Mouse (Mus musculus): Measurements from ENCODE around the gene Tas2r119. TPM values are rescaled to one million over a fixed set of nuclear protein-coding genes. Genes with fewer than 3 reads are reported as not detected.

The Tas2r119 gene
- polyA plus RNA-seq, 1 experiment from 2014 or later, result not detected

DNA sequence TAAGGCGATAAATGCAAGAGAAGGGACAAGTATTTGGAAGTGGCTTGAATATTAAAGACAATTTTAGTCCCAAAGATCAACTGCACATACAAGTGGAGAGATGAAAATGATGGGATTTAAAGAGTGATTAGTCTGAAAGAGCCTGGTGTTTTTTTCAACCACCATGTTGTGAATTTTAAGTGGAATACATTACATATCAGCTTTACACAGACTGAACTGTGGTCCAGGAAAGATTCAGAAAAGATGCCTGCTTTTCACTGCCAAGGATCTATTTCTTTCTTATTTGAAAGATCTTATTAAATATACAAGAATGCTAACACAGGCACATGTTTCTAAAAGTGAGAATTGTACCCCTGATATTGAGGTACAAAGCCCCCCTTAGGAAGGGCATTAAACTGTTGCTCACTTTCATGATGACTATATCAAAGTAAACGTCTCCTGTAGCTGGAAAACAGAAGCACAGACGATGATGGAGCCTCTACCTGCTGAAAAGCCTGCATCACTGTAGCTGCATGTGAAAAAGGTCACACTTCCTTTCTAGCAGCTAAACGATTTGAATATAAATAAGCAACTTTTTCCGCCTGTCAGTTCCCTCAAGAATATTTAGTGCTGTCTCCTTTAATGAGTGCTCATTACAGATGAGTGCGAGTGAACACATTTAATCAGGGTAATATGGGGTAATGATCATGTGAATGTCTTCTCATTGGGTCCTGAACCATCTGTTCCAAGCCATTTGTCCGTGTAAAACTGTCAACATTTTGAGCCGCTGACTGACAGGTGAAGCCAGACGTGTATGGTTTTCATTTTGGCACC lies 4.7 kb upstream of the Tas2r119 start:
- 60% methylated on average over 9 of the region's 9 CpGs for WGBS
- no peak overlapping the region for H3K4me2 ChIP-seq (replicated peaks; ENCODE audit: low read depth, low read length)
- ATAC-seq (ENCODE audit: low FRiP score) (no peak), DNase-seq (ENCODE audit: low spot score) (no peak)
- no peaks in the 10 kb centered on the region for H3K36me3 ChIP-seq (ENCODE audit: control insufficient read depth, insufficient read depth, low read length)
- no peaks in the 10 kb centered on the region for H3K4me1 ChIP-seq (replicated peaks; ENCODE audit: control insufficient read depth, insufficient read depth, low read length)
- H3K27me3 ChIP-seq (ENCODE audit: control insufficient read depth, insufficient read depth, low read length), result no peaks in the 10 kb centered on the region
- no peak overlapping the region for H3K27ac ChIP-seq (ENCODE audit: low read depth, low read length)
- H3K9me3 ChIP-seq (ENCODE audit: control insufficient read depth, low read length), result no peaks in the 10 kb centered on the region
- no peak overlapping the region for H3K9ac ChIP-seq (ENCODE audit: low read depth, low read length)
- H3K4me3 ChIP-seq (ENCODE audit: low read depth, low read length), result no peak overlapping the region

DNA sequence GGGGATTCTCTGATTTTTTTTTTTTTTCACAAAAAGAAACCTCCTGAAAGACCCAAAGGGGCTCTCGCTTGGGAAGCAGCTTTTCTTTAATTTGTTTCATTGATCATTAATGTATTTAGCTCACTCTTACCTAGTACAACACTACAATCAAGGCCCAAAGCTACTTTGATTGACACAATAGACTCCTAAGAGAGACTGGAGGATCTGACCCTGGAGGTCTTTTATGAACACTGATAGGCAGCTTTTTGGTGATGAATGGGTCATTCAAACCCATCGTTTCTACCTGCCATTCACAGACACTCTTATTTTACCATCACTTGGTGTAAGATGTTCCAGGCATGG lies 4.1 kb upstream of the Tas2r119 start:
- no peaks in the 10 kb centered on the region for H3K27me3 ChIP-seq (ENCODE audit: control insufficient read depth, insufficient read depth, low read length)
- ATAC-seq (ENCODE audit: low FRiP score) (no peak), DNase-seq (ENCODE audit: low spot score) (no peak)
- H3K9ac ChIP-seq (ENCODE audit: low read depth, low read length), result no peak overlapping the region
- H3K4me3 ChIP-seq (ENCODE audit: low read depth, low read length), result no peak overlapping the region
- 69% methylated on average over 2 of the region's 2 CpGs for WGBS
- H3K9me3 ChIP-seq (ENCODE audit: control insufficient read depth, low read length), result no peaks in the 10 kb centered on the region
- no peak overlapping the region for H3K4me2 ChIP-seq (replicated peaks; ENCODE audit: low read depth, low read length)
- H3K4me1 ChIP-seq (replicated peaks; ENCODE audit: control insufficient read depth, insufficient read depth, low read length), result no peaks in the 10 kb centered on the region
- no peak overlapping the region for H3K27ac ChIP-seq (ENCODE audit: low read depth, low read length)
- no peaks in the 10 kb centered on the region for H3K36me3 ChIP-seq (ENCODE audit: control insufficient read depth, insufficient read depth, low read length)

DNA sequence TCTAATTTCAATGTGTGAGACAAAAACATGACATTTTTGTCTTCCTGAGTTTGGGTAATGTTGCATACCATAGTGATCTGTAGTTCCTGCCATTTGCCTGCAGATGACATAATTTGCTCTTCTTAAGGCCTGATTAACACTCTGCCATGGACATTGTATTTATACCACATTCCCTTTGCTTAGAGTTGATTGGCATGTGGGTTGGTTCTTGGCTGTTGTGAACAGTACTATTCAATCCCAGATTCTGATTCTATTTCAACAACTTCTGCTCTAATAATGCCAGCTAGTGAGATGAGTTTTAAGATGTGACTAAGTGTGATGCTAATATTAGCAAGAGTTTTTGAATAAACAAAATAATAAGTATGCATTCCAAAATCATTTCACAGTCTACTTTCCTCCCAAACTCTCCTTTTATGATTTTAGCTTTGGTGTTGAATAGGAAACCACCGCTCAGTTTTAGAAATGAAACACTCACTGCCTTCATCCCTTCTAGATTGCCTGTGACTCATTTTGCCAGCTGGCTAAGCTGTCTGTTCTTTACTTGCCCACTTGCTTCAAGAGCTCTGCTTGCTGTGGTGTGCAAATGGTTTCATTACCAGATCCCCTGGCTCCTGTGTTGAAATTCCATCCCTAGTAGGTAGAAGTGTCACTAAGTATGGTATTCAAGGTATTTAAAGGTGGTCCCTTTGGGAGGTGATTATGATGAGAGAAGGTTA lies 3.1 kb downstream of the Tas2r119 start:
- Histone ChIP-seq H3K27ac (ENCODE audit: low read depth, low read length) (no peak overlapping the region), H3K9ac (ENCODE audit: low read depth, low read length) (no peak overlapping the region), H3K9me3 (ENCODE audit: control insufficient read depth, low read length) (no peaks in the 10 kb centered on the region), H3K4me1 (replicated peaks; ENCODE audit: control insufficient read depth, insufficient read depth, low read length) (no peaks in the 10 kb centered on the region), H3K4me3 (ENCODE audit: low read depth, low read length) (no peak overlapping the region), H3K27me3 (ENCODE audit: control insufficient read depth, insufficient read depth, low read length) (no peaks in the 10 kb centered on the region), H3K36me3 (ENCODE audit: control insufficient read depth, insufficient read depth, low read length) (no peaks in the 10 kb centered on the region), H3K4me2 (replicated peaks; ENCODE audit: low read depth, low read length) (no peak overlapping the region)
- no peak for DNase-seq (ENCODE audit: low spot score)
- WGBS, result 93% methylated on average over 1 of the region's 1 CpGs
- ATAC-seq (ENCODE audit: low FRiP score), result no peak

DNA sequence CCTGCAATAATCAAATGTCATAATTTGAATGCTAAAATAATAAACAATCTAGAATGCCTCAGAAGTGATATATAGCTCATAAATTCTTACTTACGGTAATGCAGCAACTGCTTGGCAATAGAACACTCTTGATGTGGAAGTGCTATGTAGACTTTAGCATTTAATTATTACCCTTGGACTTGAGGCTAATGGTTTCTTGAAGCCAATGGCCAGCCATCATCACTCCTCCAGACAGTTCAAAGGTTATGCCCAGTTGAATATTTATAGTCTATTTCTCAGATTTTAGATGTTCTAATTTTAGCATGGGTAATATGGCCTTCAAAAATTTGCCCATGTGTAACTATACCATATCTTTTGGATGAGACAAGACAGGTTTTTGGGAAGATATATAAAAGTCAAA lies 4.9 kb downstream of the Tas2r119 start:
- WGBS, result 97% methylated on average over 1 of the region's 1 CpGs
- Histone ChIP-seq H3K27me3 (ENCODE audit: control insufficient read depth, insufficient read depth, low read length) (no peaks in the 10 kb centered on the region), H3K4me3 (ENCODE audit: low read depth, low read length) (no peak overlapping the region), H3K4me2 (replicated peaks; ENCODE audit: low read depth, low read length) (no peak overlapping the region), H3K27ac (ENCODE audit: low read depth, low read length) (no peak overlapping the region), H3K36me3 (ENCODE audit: control insufficient read depth, insufficient read depth, low read length) (no peaks in the 10 kb centered on the region), H3K4me1 (replicated peaks; ENCODE audit: control insufficient read depth, insufficient read depth, low read length) (no peaks in the 10 kb centered on the region), H3K9me3 (ENCODE audit: control insufficient read depth, low read length) (no peaks in the 10 kb centered on the region), H3K9ac (ENCODE audit: low read depth, low read length) (no peak overlapping the region)
- DNase-seq (ENCODE audit: low spot score), result no peak
- ATAC-seq (ENCODE audit: low FRiP score), result no peak

DNA sequence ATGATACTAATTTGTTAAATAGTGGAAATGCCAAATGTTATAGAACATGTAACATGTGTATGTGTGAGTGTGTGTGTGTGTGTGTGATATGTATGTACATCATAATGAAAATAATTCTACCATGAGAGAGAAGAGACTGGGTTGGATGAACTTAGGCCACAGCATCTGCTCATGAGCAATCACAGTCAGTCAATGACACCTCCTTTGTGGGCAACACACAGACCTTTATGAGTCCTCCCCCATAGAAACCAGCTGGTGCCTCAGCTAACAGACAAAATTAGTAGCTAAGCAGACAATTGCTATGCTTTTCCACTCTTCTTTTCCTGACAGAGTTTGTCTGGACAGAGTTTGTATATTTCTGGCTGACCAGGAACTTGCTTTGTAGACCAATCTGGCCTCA lies 7.9 kb downstream of the Tas2r119 start:
- Histone ChIP-seq H3K4me3 (ENCODE audit: low read depth, low read length) (no peak overlapping the region), H3K4me2 (replicated peaks; ENCODE audit: low read depth, low read length) (no peak overlapping the region), H3K27ac (ENCODE audit: low read depth, low read length) (no peak overlapping the region), H3K36me3 (ENCODE audit: control insufficient read depth, insufficient read depth, low read length) (no peaks in the 10 kb centered on the region), H3K9ac (ENCODE audit: low read depth, low read length) (no peak overlapping the region), H3K4me1 (replicated peaks; ENCODE audit: control insufficient read depth, insufficient read depth, low read length) (no peaks in the 10 kb centered on the region), H3K27me3 (ENCODE audit: control insufficient read depth, insufficient read depth, low read length) (no peaks in the 10 kb centered on the region), H3K9me3 (ENCODE audit: control insufficient read depth, low read length) (no peaks in the 10 kb centered on the region)
- ATAC-seq (ENCODE audit: low FRiP score) (no peak), DNase-seq (ENCODE audit: low spot score) (no peak)

DNA sequence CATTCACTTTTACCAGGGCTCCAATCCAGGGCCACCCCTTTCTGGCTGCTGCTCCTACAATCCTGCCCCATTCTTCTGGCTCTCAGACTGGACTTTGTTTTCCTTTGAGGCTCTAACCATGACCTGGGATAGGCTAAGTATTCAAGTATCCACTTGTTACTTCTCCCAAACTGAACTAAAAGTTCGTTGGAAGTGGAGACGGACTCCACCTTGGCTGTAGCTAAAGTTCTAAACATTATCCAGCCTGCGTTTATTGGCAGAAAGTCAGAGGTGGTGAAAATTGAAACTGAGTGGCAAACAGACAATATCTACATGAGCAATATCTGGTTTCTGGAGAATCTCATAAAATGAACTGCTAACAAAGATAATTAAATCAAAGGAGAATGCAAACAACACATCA lies 12.8 kb downstream of the Tas2r119 start:
- Histone ChIP-seq H3K4me3 (ENCODE audit: low read depth, low read length) (no peak overlapping the region), H3K36me3 (ENCODE audit: control insufficient read depth, insufficient read depth, low read length) (no peaks in the 10 kb centered on the region), H3K27me3 (ENCODE audit: control insufficient read depth, insufficient read depth, low read length) (no peaks in the 10 kb centered on the region), H3K4me1 (replicated peaks; ENCODE audit: control insufficient read depth, insufficient read depth, low read length) (no peaks in the 10 kb centered on the region), H3K9me3 (ENCODE audit: control insufficient read depth, low read length) (no peaks in the 10 kb centered on the region), H3K9ac (ENCODE audit: low read depth, low read length) (no peak overlapping the region), H3K4me2 (replicated peaks; ENCODE audit: low read depth, low read length) (no peak overlapping the region), H3K27ac (ENCODE audit: low read depth, low read length) (no peak overlapping the region)
- ATAC-seq (ENCODE audit: low FRiP score) (no peak), DNase-seq (ENCODE audit: low spot score) (no peak)
- WGBS, result 90% methylated on average over 3 of the region's 3 CpGs

DNA sequence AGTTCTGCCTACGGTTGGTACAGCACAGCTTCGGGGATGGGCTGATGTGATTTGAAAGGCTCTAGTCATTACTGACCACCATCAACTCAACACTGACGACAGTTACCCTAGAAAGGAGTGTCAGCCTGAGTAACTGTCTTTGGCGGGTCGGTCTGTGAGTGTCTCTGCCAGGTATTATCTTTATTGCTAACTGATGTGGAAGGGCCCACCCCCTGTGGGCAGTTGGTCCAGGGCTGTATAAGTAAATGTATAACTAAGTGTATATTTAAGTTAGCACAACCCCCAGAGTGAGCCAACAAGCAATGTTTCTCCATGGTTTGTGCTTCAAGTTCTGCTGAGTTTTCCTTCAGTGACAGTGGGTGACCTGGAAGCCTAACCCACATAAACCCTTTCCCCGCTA lies 13.3 kb downstream of the Tas2r119 start:
- no peak overlapping the region for H3K4me3 ChIP-seq (ENCODE audit: low read depth, low read length)
- no peak for DNase-seq (ENCODE audit: low spot score)
- H3K27ac ChIP-seq (ENCODE audit: low read depth, low read length), result no peak overlapping the region
- H3K4me1 ChIP-seq (replicated peaks; ENCODE audit: control insufficient read depth, insufficient read depth, low read length), result no peaks in the 10 kb centered on the region
- H3K27me3 ChIP-seq (ENCODE audit: control insufficient read depth, insufficient read depth, low read length), result no peaks in the 10 kb centered on the region
- H3K36me3 ChIP-seq (ENCODE audit: control insufficient read depth, insufficient read depth, low read length), result no peaks in the 10 kb centered on the region
- no peak overlapping the region for H3K4me2 ChIP-seq (replicated peaks; ENCODE audit: low read depth, low read length)
- WGBS, result 75% methylated on average over 6 of the region's 6 CpGs
- H3K9ac ChIP-seq (ENCODE audit: low read depth, low read length), result no peak overlapping the region
- H3K9me3 ChIP-seq (ENCODE audit: control insufficient read depth, low read length), result no peaks in the 10 kb centered on the region
- no peak for ATAC-seq (ENCODE audit: low FRiP score)

DNA sequence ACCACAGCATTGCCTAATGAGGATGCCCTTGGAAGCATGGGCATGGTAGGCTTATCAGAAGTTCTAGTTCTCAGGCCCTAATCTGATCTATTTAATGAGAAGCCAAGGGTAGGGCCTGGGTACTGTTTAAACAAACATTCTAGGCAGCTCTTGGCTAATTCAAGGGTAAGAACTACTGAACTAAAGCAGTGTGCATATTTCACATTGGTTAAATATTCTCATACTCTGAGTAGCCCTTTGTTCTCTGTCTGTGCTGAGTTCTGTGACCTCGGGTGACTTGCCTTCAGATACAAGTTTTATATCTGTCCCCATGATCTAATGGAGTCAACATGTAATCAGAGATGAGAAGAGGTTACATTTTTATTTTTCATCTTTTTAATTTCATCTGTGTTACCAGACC lies 15.9 kb downstream of the Tas2r119 start:
- DNase-seq (ENCODE audit: low spot score) (no peak), ATAC-seq (ENCODE audit: low FRiP score) (no peak)
- no peak overlapping the region for H3K4me2 ChIP-seq (replicated peaks; ENCODE audit: low read depth, low read length)
- H3K27me3 ChIP-seq (ENCODE audit: control insufficient read depth, insufficient read depth, low read length), result no peaks in the 10 kb centered on the region
- H3K9ac ChIP-seq (ENCODE audit: low read depth, low read length), result no peak overlapping the region
- H3K4me1 ChIP-seq (replicated peaks; ENCODE audit: control insufficient read depth, insufficient read depth, low read length), result no peaks in the 10 kb centered on the region
- H3K9me3 ChIP-seq (ENCODE audit: control insufficient read depth, low read length), result no peaks in the 10 kb centered on the region
- no peak overlapping the region for H3K27ac ChIP-seq (ENCODE audit: low read depth, low read length)
- H3K4me3 ChIP-seq (ENCODE audit: low read depth, low read length), result no peak overlapping the region
- 85% methylated on average over 1 of the region's 1 CpGs for WGBS
- no peaks in the 10 kb centered on the region for H3K36me3 ChIP-seq (ENCODE audit: control insufficient read depth, insufficient read depth, low read length)

DNA sequence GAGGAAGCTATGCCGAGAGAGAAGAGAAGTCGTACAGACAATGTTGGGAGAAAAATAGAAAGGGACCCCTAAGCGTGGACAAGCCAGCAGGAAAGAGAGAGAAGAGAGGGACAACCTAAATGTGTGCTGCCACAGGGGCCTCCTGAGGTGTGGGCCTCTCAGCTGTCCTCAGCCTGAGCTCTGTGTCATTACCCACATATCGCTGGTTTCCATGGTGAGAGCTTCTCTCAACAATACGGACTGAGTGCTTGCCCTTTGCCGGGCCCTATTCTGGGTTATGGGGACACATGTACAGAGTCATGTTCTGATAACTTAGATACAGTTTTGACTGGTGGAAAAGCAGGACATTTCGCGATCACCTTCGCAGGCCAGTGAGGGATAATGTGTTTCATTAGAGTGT lies 21.0 kb downstream of the Tas2r119 start:
- ATAC-seq (ENCODE audit: low FRiP score) (no peak), DNase-seq (ENCODE audit: low spot score) (peak; percentile 15)
- Histone ChIP-seq H3K36me3 (ENCODE audit: control insufficient read depth, insufficient read depth, low read length) (no peaks in the 10 kb centered on the region), H3K9me3 (ENCODE audit: control insufficient read depth, low read length) (no peaks in the 10 kb centered on the region), H3K27ac (ENCODE audit: low read depth, low read length) (no peak overlapping the region), H3K9ac (ENCODE audit: low read depth, low read length) (no peak overlapping the region), H3K4me3 (ENCODE audit: low read depth, low read length) (no peak overlapping the region), H3K4me1 (replicated peaks; ENCODE audit: control insufficient read depth, insufficient read depth, low read length) (no peaks in the 10 kb centered on the region), H3K27me3 (ENCODE audit: control insufficient read depth, insufficient read depth, low read length) (no peaks in the 10 kb centered on the region), H3K4me2 (replicated peaks; ENCODE audit: low read depth, low read length) (no peak overlapping the region)
- 74% methylated on average over 9 of the region's 9 CpGs for WGBS
